Mouse (Mus musculus) spleen, adult 2 months (tissue): ENCODE measurements around the gene Fkrp.

Experiments
- CTCF ChIP-seq: fragments of 200-500 bp; IDR thresholded peaks from 2 replicates; pipeline ENCODE4 v1.5.1; 2011; ENCODE audit warnings: mild to moderate bottlenecking, inconsistent platforms; ENCODE audit not compliant: insufficient read depth, insufficient read length, insufficient replicate concordance; ENCODE audit errors: extremely low read depth
- POLR2A ChIP-seq: fragments of 200-500 bp; IDR thresholded peaks from 2 replicates; pipeline ENCODE4 v1.6.1; 2011; ENCODE audit warnings: low read depth, low read length, inconsistent platforms

GRCm38 (mm10) chr7:16825785-16826184 is 9.3 kb upstream of the Fkrp start:
- no peak for TF ChIP-seq POLR2A
- TF ChIP-seq CTCF: peak; percentile 50; the same call in 1 of the 2 replicates
